ENCODE assay signal across 9 mouse cellular contexts in the genomic region with DNA sequence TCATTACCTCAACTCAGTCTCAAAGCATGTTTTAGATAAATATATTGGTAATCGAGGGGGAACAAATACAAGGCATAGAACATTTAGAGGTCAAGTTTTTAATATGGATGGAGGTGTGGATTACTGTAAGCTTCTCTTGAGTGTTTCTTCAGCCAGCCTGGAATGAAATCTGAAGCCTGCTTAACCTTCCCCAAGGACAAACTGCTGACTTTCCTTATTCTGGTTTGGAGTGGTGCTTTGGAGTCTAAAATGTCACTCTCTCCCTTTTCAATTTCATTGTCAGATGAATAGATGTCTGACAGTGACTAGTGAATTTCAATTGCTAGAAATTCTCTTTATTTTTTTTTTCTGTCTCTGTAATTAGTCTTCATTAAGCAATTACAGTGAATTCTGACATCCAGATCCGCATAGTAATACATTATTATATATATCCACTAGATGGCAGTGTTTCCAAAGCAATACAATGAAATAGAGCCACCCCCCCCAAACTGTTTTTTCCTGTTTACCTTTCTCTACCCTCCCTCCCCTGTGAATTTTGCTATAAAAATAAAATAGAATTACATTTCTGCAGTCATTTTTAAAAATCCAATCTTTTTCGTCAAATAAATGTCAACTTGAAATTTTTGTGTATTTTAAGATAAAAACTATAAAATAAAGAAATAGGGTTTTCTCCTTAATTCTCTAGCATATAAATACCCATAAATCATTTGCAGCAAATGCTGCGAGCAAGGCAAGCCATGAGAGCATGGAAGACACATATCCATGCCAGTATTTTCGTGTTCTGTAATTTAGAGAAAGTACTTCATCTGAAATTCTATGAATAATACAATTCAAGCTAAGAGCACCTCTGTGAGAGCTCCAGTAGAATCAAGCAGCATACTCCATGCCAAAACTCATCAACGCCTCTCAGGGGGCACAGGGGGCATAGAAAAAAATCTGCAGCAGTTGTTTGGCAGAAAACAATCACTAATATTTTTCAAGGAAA.
DNase-seq lines count a peak whose midpoint lies in the region; ATAC-seq and TF ChIP-seq lines count a peak whose summit lies in the region.
"Had no signal": no experiment of that assay in that cellular context is flagged by ENCODE, and none has a peak within 500 bp of the region (broad histone marks: within the 10 kb centered on the region; RNA-seq: fewer than 3 reads in every experiment).

No protein-coding gene starts in this region.

- H3K27me3 ChIP-seq in forebrain, embryonic 13.5 days, result no peaks in the 10 kb centered on the region
- H3K27me3 ChIP-seq in midbrain, embryonic 16.5 days (ENCODE audit: control insufficient read depth, insufficient read depth, low read depth, low read length), result no peaks in the 10 kb centered on the region
- no peaks in the 10 kb centered on the region for H3K27me3 ChIP-seq in heart, embryonic 12.5 days (replicated peaks)

- intact Hi-C loops in left cerebral cortex, adult 2 months (cut with DNase I), result loop anchor here (2.0 to 5.0 kb wide), 2 partner anchors 1363 to 1592 kb away; no protein-coding TSS in a partner anchor

- 44% methylated on average over 6 of the region's 6 CpGs for WGBS in forebrain, embryonic 13.5 days
- 43% methylated on average over 6 of the region's 6 CpGs for WGBS in midbrain, embryonic 16.5 days
- 32% methylated on average over 6 of the region's 6 CpGs for WGBS in heart, embryonic 12.5 days

- no peaks in the 10 kb centered on the region for H3K9me3 ChIP-seq in forebrain, embryonic 13.5 days (replicated peaks)
- no peaks in the 10 kb centered on the region for H3K9me3 ChIP-seq in midbrain, embryonic 16.5 days (replicated peaks; ENCODE audit: control insufficient read depth, low read length, poor library complexity, severe bottlenecking)
- no peaks in the 10 kb centered on the region for H3K9me3 ChIP-seq in heart, embryonic 12.5 days (replicated peaks)

- H3K9ac ChIP-seq in forebrain, embryonic 13.5 days, result no peak overlapping the region
- no peak overlapping the region for H3K9ac ChIP-seq in midbrain, embryonic 16.5 days (ENCODE audit: low read depth, low read length)
- H3K9ac ChIP-seq in heart, embryonic 12.5 days, result no peak overlapping the region

- peak; percentile 72 for TF ChIP-seq CTCF in left cerebral cortex, adult 2 months (IDR thresholded peaks at IDR 0.05)

- no peaks in the 10 kb centered on the region for H3K36me3 ChIP-seq in forebrain, embryonic 13.5 days (ENCODE audit: poor library complexity, severe bottlenecking)
- no peaks in the 10 kb centered on the region for H3K36me3 ChIP-seq in midbrain, embryonic 16.5 days (ENCODE audit: control insufficient read depth, insufficient read depth, low read length)
- H3K36me3 ChIP-seq in heart, embryonic 12.5 days, result no peaks in the 10 kb centered on the region

- no peak overlapping the region for H3K27ac ChIP-seq in left cerebral cortex, adult 2 months
- no peak overlapping the region for H3K27ac ChIP-seq in forebrain, embryonic 13.5 days
- H3K27ac ChIP-seq in midbrain, embryonic 16.5 days (ENCODE audit: low read length), result no peak overlapping the region
- no peak overlapping the region for H3K27ac ChIP-seq in heart, embryonic 12.5 days (ENCODE audit: poor library complexity, severe bottlenecking)

- H3K4me2 ChIP-seq in forebrain, embryonic 13.5 days, result no peak overlapping the region
- H3K4me2 ChIP-seq in midbrain, embryonic 16.5 days (ENCODE audit: low read length), result no peak overlapping the region
- no peak overlapping the region for H3K4me2 ChIP-seq in heart, embryonic 12.5 days

- DNase-seq in left cerebral cortex, adult 2 months (ENCODE audit: extremely low spot score in 1 of 2, low spot score in 2 of 2), result no peak
- no peak for DNase-seq in left cerebral cortex, adult 18-20 months (ENCODE audit: low spot score in 2 of 2)
- peak; percentile 35 for DNase-seq in ZHBTc4 (ENCODE audit: low read depth, low spot score)
- no peak for DNase-seq in heart, adult 8-10 months (ENCODE audit: low spot score)
- DNase-seq in cerebellum, adult 9-11 months, result no peak

- ATAC-seq in forebrain, embryonic 13.5 days, result peak; percentile 87
- peak; percentile 77 for ATAC-seq in midbrain, embryonic 16.5 days
- no peak for ATAC-seq in heart, embryonic 12.5 days (ENCODE audit: insufficient number of reproducible peaks, low FRiP score)

- H3K4me1 ChIP-seq in forebrain, embryonic 13.5 days, result no peaks in the 10 kb centered on the region
- H3K4me1 ChIP-seq in midbrain, embryonic 16.5 days (ENCODE audit: control insufficient read depth, insufficient read depth, low read length), result no peaks in the 10 kb centered on the region
- 0 out of 2 replicates have a peak, but pooled peaks cover 2% of the 10 kb centered on the region for H3K4me1 ChIP-seq in heart, embryonic 12.5 days (replicated peaks)

- H3K4me3 ChIP-seq in left cerebral cortex, adult 2 months, result no peak overlapping the region
- H3K4me3 ChIP-seq in forebrain, embryonic 13.5 days, result no peak overlapping the region
- no peak overlapping the region for H3K4me3 ChIP-seq in midbrain, embryonic 16.5 days (ENCODE audit: low read depth, low read length)
- H3K4me3 ChIP-seq in heart, embryonic 12.5 days, result no peak overlapping the region
- H3K4me3 ChIP-seq: myocyte had no signal
